Mouse (Mus musculus) midbrain, embryonic 16.5 days (tissue): ENCODE data around the gene Ccdc194. TPM values are rescaled to one million over a fixed set of nuclear protein-coding genes. Genes with fewer than 3 reads are reported as not detected.
A peak's percentile ranks its signal among the peaks of the same experiment; 100 is the strongest.

Experiments
- ATAC-seq: fragments of 200-750 bp; cut with Nextera tagmentation; 2 replicates; pipeline ENCODE4 v1.8.0; 2017; ENCODE audit warnings: moderate TSS enrichment
- H3K27ac ChIP-seq: fragments of 300-500 bp; sonication (generic); 2 replicates; pipeline ENCODE4 v1.5.1; 2014; ENCODE audit warnings: mild to moderate bottlenecking, low read length, mixed read lengths
- H3K27me3 ChIP-seq: fragments of 300-500 bp; sonication (generic); 2 replicates; pipeline ENCODE4 v1.6.1; 2014; ENCODE audit warnings: low read depth, low read length, mixed read lengths; ENCODE audit not compliant: control insufficient read depth, insufficient read depth
- H3K36me3 ChIP-seq: fragments of 300-500 bp; sonication (generic); 2 replicates; pipeline ENCODE4 v1.6.1; 2014; ENCODE audit warnings: mild to moderate bottlenecking, low read length, moderate library complexity, mixed read lengths; ENCODE audit not compliant: control insufficient read depth, insufficient read depth
- H3K4me1 ChIP-seq: fragments of 300-500 bp; sonication (generic); 2 replicates; pipeline ENCODE4 v1.6.1; 2014; ENCODE audit warnings: mild to moderate bottlenecking, low read length, mixed read lengths; ENCODE audit not compliant: control insufficient read depth, insufficient read depth
- H3K4me2 ChIP-seq: fragments of 300-500 bp; sonication (generic); 2 replicates; pipeline ENCODE4 v1.6.1; 2014; ENCODE audit warnings: mild to moderate bottlenecking, low read length, mixed read lengths
- H3K4me3 ChIP-seq: fragments of 300-500 bp; sonication (generic); 2 replicates; pipeline ENCODE4 v1.5.1; 2014; ENCODE audit warnings: low read depth, mild to moderate bottlenecking, low read length, moderate library complexity, mixed read lengths
- H3K9ac ChIP-seq: fragments of 300-500 bp; sonication (generic); 2 replicates; pipeline ENCODE4 v1.6.1; 2014; ENCODE audit warnings: low read depth, low read length, mixed read lengths
- H3K9me3 ChIP-seq: fragments of 300-500 bp; sonication (generic); replicated peaks from 2 replicates; pipeline ENCODE4 v1.6.1; 2014; ENCODE audit warnings: mild to moderate bottlenecking, low read length, mixed read lengths; ENCODE audit not compliant: control insufficient read depth, poor library complexity, severe bottlenecking
- WGBS: fragments of 180-500 bp; shearing (Covaris S2); extraction: QIAGEN DNeasy Blood & Tissue Kit; methylation state at CpG from one replicate; pipeline ENCODE4 v1.1.7; 2014; 5-methylcytosine and 5-hydroxymethylcytosine counted together
- polyA plus RNA-seq: library from polyadenylated mRNA; unstranded; fragments of >200 nt; fragmentation: Nextera tagmentation; extraction: Ambion mirVana; gene quantifications from 2 replicates; pipeline ENCODE4 v1.2.1, GENCODE M21; 2015

Gene Ccdc194
- polyA plus RNA-seq, 1 experiment from 2014 or later = not detected

DNA sequence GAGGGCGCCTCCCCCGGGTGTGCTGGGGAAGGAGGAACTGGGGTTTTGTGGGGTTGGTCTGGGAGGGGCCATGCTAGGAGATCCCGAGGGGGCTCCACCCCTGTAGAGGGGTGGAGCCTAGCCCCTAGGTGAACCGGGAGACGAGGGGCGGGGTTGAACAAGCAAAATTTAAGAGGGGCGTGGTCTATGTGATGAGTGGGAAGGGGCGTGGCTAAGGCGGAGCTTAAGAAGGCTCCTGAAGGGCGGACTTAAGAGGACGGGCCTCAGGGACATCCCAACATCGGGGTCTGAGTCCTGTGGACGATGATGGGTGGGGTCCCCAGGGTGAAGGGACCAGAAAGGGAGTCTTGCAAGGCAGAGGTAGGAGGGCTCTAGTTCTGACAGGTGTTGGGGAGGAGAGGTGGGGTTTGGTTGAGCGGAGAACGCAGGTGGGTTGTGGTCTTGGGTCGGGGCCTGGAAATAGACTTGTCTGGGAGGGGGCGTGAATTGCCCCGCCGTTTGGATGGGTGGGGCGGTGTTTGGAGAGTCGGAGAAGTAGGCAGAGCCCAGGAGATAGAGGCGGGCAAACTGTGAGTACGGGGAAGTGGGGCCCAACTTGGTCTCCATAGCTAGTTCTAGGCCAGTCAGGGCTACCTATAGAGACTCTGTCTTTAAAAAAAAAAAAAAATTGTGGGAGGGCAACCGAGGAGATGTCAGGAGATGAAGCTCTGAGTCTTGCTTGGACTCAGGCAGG, 33.6 kb upstream of the Ccdc194 start:
- peaks cover 69% of the 10 kb centered on the region for H3K27me3 ChIP-seq
- H3K4me2 ChIP-seq = peak overlapping the region; percentile 39
- H3K9ac ChIP-seq = no peak overlapping the region
- H3K9me3 ChIP-seq = no peaks in the 10 kb centered on the region
- H3K4me3 ChIP-seq = 0 out of 2 replicates have a peak overlapping the region, but pooled peaks have one; percentile 20
- H3K36me3 ChIP-seq = no peaks in the 10 kb centered on the region
- ATAC-seq = no peak
- peaks cover 13% of the 10 kb centered on the region for H3K4me1 ChIP-seq
- 2% methylated on average over 24 of the region's 24 CpGs for WGBS
- no peak overlapping the region for H3K27ac ChIP-seq

DNA sequence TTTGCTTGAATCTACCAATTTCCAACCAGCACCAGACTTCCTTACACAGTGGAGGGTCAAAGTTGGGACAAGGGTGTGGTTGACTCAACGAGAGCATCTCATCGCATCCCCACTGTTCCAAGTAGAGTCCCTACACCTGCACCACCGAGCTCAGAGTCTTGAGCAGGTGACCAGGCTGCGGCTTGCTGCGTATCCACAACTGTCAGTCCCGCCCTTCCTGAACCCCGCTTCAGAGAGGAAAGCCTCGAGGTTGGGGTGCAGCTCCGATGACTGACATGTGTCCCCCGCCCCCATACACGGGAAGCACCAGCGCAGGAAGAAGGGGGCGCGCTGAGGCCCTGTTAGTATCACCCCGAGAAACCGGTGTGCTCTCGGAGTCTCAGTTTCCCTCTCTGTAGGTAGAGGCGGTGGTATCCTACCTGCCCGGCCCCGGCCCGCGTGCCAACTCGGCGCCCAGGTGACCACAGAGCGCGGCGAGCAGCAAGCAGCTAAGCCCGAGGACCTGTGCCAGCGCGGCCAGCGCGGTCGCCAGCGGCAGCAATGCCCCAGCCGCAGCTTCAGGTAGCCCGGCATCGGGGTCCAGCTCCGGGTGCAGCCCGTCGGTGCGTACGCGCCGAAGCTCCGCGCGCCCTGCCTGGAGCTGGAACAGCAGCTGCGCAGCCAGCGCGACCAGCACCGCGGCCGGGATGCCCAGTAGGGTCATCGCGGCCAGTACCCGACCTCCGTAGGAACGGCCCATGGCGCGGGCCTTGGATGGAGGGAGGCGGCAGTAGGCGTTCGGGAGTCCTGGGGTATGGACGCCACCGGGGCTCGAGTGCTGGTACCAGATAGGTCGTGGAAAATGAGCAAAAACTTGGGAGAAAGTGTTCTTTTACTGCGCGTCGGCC, 32.8 kb upstream of the Ccdc194 start, which contains the start of gene Tmem221:
Gene Tmem221, minus strand, starts transcription at position 801 of the 887 bp plus-strand sequence.
- H3K4me2 ChIP-seq = peak within 1 kb of the TSS; percentile 39
- peaks cover 13% of the 10 kb centered on the region for H3K4me1 ChIP-seq
- 5% methylated on average over 70 of the region's 70 CpGs for WGBS
- H3K27ac ChIP-seq = no peak within 1 kb of the TSS
- H3K36me3 ChIP-seq = no peaks in the 10 kb centered on the region
- ATAC-seq = no peak
- no peaks in the 10 kb centered on the region for H3K9me3 ChIP-seq
- peak within 1 kb of the TSS; percentile 20; the same call in 1 of the 2 replicates for H3K9ac ChIP-seq
- peaks cover 69% of the 10 kb centered on the region for H3K27me3 ChIP-seq
- H3K4me3 ChIP-seq = 0 out of 2 replicates have a peak within 1 kb of the TSS, but pooled peaks have one; percentile 20

DNA sequence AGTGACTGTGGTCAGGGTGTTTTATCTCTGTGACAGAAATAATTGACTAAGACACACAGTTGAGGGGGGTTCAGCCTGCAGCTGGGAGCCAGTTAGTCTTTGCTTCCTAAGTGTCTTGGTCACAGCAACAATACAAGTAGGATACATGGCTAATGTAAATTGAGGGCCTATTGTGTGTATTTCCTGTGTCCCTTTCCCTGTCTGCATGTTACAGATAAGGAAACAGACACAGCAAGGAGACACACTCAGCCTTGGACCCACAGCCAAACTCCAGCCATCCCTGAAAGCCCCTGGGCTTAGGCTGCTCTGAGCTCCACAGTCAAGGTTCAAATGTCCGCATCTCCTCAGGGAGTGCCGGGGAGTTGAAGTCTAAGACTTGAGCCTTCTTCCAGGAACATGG, 29.1 kb upstream of the Ccdc194 start:
- H3K27ac ChIP-seq = no peak overlapping the region
- 90% methylated on average over 2 of the region's 2 CpGs for WGBS

DNA sequence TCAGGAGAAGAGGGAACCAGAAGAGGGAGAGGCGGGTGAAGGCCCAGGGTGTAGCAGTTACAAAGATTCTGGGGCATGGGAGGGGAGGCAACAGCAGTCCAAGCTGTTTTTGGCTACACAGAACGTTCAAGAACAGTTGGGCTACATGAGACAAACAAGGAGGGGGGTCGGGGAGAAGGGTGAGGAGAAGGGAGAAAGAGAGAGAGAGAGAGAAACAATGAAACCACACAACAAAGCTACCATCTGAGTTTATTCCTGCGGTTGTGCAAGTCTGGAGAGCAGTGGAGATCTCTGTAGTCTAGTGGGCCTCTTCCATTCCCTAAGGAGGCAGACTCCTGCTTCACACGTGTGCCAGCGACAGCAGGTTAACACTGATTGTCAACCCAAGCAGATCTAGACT, 28.5 kb upstream of the Ccdc194 start:
- Histone ChIP-seq H3K4me3 (no peak overlapping the region), H3K36me3 (no peaks in the 10 kb centered on the region), H3K4me1 (peaks cover 6% of the 10 kb centered on the region), H3K9me3 (no peaks in the 10 kb centered on the region), H3K9ac (no peak overlapping the region), H3K27me3 (peaks cover 32% of the 10 kb centered on the region), H3K27ac (no peak overlapping the region), H3K4me2 (no peak overlapping the region)
- ATAC-seq = no peak
- 73% methylated on average over 6 of the region's 6 CpGs for WGBS

More for the DNA sequence above, 29.1 kb upstream of the Ccdc194 start:
- Histone ChIP-seq H3K4me2 (no peak overlapping the region), H3K36me3 (no peaks in the 10 kb centered on the region), H3K4me1 (peaks cover 8% of the 10 kb centered on the region), H3K9me3 (no peaks in the 10 kb centered on the region), H3K4me3 (no peak overlapping the region), H3K9ac (no peak overlapping the region), H3K27me3 (peaks cover 39% of the 10 kb centered on the region)
- ATAC-seq = no peak

DNA sequence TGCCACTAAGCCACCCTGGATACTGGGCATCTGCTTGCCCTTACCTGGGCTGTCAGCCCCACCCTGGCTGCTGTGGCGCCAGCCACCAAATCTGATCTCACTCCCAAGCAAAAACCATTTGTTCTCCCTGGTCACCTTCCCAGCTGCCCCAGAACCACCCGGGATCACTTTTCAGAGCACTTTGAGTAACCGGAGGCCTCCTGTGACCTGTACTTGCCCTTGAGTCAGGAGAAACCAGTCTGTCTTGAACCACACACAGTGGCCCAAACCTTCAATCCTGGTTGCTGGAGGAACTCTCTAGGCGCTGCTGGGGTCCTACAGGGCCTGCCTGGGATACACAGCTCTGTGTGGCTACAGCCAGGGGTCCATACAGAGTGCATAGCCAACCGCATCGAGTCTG, 27.3 kb upstream of the Ccdc194 start:
- Histone ChIP-seq H3K9ac (no peak overlapping the region), H3K27me3 (peaks cover 20% of the 10 kb centered on the region), H3K9me3 (no peaks in the 10 kb centered on the region), H3K4me2 (no peak overlapping the region), H3K36me3 (peaks cover 9% of the 10 kb centered on the region), H3K4me1 (no peaks in the 10 kb centered on the region), H3K27ac (no peak overlapping the region), H3K4me3 (no peak overlapping the region)
- no peak for ATAC-seq
- WGBS = 81% methylated on average over 6 of the region's 6 CpGs

DNA sequence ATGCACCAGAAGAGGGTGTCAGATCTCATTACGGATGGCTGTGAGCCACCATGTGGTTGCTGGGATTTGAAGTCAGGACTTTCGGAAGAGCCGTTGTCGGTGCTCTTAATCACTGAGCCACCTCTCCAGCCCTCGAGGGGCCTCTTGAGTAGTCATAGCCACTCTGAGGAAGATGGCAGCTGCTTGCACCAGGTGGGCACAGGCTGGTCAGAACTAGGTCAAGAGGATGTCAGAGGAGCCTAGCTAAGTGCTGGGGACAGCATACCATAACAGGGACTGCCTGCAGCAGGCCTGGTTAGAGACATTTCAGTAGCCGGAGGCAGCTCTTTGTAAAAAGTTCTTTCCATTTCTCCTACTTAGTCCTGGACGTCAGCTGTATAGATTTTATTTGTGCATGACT, 25.2 kb upstream of the Ccdc194 start:
- ATAC-seq = no peak
- no peak overlapping the region for H3K4me3 ChIP-seq
- no peaks in the 10 kb centered on the region for H3K4me1 ChIP-seq
- H3K27me3 ChIP-seq = peaks cover 5% of the 10 kb centered on the region; the same call in 1 of the 2 replicates
- peaks cover 12% of the 10 kb centered on the region for H3K36me3 ChIP-seq
- H3K9me3 ChIP-seq = no peaks in the 10 kb centered on the region
- no peak overlapping the region for H3K27ac ChIP-seq
- H3K4me2 ChIP-seq = no peak overlapping the region
- no peak overlapping the region for H3K9ac ChIP-seq
- WGBS = 71% methylated on average over 7 of the region's 7 CpGs

DNA sequence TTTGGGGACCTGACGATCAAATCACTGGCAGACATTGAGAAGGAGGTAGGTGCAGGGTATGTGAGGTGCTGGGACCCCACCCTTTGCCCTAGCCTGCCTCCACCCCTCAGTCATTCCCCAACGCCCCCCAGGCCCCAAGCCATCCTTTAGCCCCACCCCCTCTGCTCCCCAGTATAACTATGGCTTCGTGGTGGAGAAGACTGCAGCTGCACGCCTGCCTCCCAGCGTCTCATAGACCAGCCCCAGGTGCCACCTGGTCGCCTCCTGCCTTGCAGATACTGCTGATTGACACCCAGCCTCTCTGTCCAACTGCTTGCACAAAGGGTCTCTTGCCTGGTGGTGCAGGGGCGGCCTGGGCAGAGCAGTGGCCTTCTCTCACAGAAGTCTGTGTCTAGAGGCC, 22.1 kb upstream of the Ccdc194 start:
- Histone ChIP-seq H3K4me2 (no peak overlapping the region), H3K9me3 (no peaks in the 10 kb centered on the region), H3K4me1 (peaks cover 6% of the 10 kb centered on the region), H3K36me3 (peaks cover 18% of the 10 kb centered on the region), H3K27me3 (no peaks in the 10 kb centered on the region), H3K9ac (no peak overlapping the region), H3K4me3 (no peak overlapping the region), H3K27ac (no peak overlapping the region)
- ATAC-seq = no peak
- WGBS = 89% methylated on average over 7 of the region's 7 CpGs

DNA sequence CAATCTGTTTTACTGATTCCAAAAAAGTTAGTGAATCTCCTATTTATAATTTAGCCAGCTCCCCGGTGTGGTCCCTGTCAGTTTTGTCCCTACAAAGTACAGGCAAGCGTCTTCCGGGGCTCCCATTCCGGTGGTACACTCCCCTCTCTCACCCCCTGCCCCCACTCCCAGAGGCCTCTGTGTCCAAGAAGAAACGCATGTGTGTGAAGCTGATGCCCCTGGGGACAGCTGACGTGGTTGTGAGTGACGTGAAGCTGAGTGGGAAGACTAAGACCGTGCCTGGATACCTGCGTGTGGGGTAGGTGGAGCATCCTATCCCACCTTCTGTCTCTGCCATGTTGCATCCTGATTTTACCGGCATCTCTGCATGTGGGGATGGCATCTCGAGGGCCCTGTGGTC, 19.5 kb upstream of the Ccdc194 start:
- Histone ChIP-seq H3K27ac (no peak overlapping the region), H3K36me3 (peaks cover 18% of the 10 kb centered on the region), H3K9me3 (no peaks in the 10 kb centered on the region), H3K4me2 (no peak overlapping the region), H3K27me3 (no peaks in the 10 kb centered on the region), H3K4me1 (peaks cover 6% of the 10 kb centered on the region), H3K9ac (no peak overlapping the region), H3K4me3 (no peak overlapping the region)
- ATAC-seq = no peak
- 90% methylated on average over 11 of the region's 11 CpGs for WGBS

DNA sequence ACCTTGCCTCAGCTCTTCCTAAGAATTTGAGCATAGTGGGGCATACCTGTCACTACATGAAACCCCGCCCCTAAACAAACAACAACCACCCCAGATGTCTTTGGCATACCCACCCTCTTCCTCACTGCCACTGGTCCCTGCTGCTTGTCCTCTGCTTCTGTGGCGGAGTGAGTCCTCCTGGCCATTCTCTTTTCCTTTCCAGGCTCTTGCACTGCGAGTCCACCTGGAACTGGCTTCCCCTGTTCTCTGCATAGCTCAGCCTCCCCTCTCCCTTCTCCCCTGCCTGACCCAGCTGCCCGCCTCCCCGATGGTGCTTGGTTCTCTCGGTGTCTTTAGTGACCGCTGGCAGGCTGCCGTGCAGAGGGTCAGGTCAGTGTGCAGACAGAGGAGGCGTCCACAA, 18.2 kb upstream of the Ccdc194 start:
- 0 out of 2 replicates have a peak, but pooled peaks have one; percentile 3 for ATAC-seq
- peak overlapping the region; percentile 72 for H3K4me2 ChIP-seq
- no peak overlapping the region for H3K9ac ChIP-seq

More for the DNA sequence above, 18.2 kb upstream of the Ccdc194 start:
- peak overlapping the region; percentile 50 for H3K4me3 ChIP-seq
- H3K27ac ChIP-seq = no peak overlapping the region
- peaks cover 6% of the 10 kb centered on the region for H3K4me1 ChIP-seq
- H3K9me3 ChIP-seq = no peaks in the 10 kb centered on the region
- H3K36me3 ChIP-seq = peaks cover 17% of the 10 kb centered on the region
- H3K27me3 ChIP-seq = 0 out of 2 replicates have a peak, but pooled peaks cover 3% of the 10 kb centered on the region
- 90% methylated on average over 9 of the region's 9 CpGs for WGBS
